Mouse (Mus musculus) T-helper 1 cell (primary cell): ENCODE measurements around the gene Hpse.

ENCODE experiments used
- in situ Hi-C: fragments of 300-600 bp; cut with MboI, MseI; formaldehyde crosslinking; loops from one replicate; pipeline ENCODE4 v1.15.1; 2025; ENCODE audit warnings: high pct_unique_total_duplicates

Hpse gene

GRCm38 (mm10) chr5:100643253-100643990 is 76.1 kb downstream of the Hpse start:
- in situ Hi-C loops = loop anchor here (10.0 kb wide), 1 partner anchor 69 kb away; the partner anchor contains the start of gene Plac8

- in situ Hi-C loops = loop anchor here (10.0 kb wide), 1 partner anchor 68 kb away; the partner anchor contains the start of gene Plac8
Observed at GRCm38 (mm10) chr5:100642316-100642715, 77.2 kb downstream of the Hpse start.

GRCm38 (mm10) chr5:100638483-100638882 is 81.0 kb downstream of the Hpse start:
- in situ Hi-C loops = no loop called here

- in situ Hi-C loops = no loop called here
Observed at GRCm38 (mm10) chr5:100636794-100637544, 82.5 kb downstream of the Hpse start.

GRCm38 (mm10) chr5:100635908-100636307 is 83.6 kb downstream of the Hpse start:
- in situ Hi-C loops = no loop called here

GRCm38 (mm10) chr5:100634885-100635478 is 84.5 kb downstream of the Hpse start:
- in situ Hi-C loops = no loop called here

GRCm38 (mm10) chr5:100632540-100633129 is 86.9 kb downstream of the Hpse start:
- in situ Hi-C loops = no loop called here
